Mouse (Mus musculus): ENCODE measurements at regions not wholly inside any gene's neighbourhood (a gene's known extent, or its start where the extent isn't known, plus 50 kb on each side); places are given as distances from the start of the nearest gene placed in this dataset.

DNA sequence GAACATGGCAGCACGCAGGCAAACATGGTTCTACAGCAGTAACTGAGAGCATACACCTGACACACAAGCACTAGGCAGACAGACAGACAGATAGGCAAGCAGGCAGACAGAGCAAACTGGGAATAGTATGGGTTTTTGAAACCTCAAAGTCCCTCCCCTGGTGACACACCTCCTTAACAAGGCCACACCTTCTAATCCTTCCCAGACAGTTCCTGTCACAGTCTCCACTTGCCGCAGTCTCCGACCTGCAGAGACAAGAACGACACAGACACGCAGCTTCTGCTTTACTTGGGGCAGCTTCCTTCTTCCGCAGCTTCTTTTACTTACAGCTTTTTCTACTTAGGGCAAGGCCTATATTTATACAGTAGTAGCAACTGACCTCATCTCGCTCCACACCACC lies 155.9 kb upstream of the Cadm1 start:
- Histone ChIP-seq H3K36me3 (replicated peaks; ENCODE audit: control insufficient read depth, insufficient read depth, low read length) (no peaks in the 10 kb centered on the region), H3K27ac (ENCODE audit: low read depth) (no peak overlapping the region), H3K27me3 (ENCODE audit: control insufficient read depth, insufficient read depth, low read length) (peaks cover 13% of the 10 kb centered on the region; the same call in 1 of the 2 replicates), H3K4me2 (ENCODE audit: low read depth, low read length) (no peak overlapping the region), H3K9me3 (replicated peaks; ENCODE audit: control insufficient read depth, low read length) (no peaks in the 10 kb centered on the region), H3K4me3 (ENCODE audit: low read depth, low read length) (no peak overlapping the region), H3K4me1 (ENCODE audit: control insufficient read depth, insufficient read depth) (no peaks in the 10 kb centered on the region; the same call in 1 of the 2 replicates), H3K9ac (replicated peaks; ENCODE audit: low read depth, low read length) (no peak overlapping the region)
- ATAC-seq (ENCODE audit: insufficient read depth, low read depth), result no peak
- no peak for DNase-seq (ENCODE audit: low spot score)
- 95% methylated on average over 7 of the region's 7 CpGs for WGBS
- no peak for TF ChIP-seq EP300 (IDR thresholded peaks at IDR 0.05; ENCODE audit: low read depth)
- TF ChIP-seq CTCF (IDR thresholded peaks at IDR 0.05; ENCODE audit: low read depth), result no peak

DNA sequence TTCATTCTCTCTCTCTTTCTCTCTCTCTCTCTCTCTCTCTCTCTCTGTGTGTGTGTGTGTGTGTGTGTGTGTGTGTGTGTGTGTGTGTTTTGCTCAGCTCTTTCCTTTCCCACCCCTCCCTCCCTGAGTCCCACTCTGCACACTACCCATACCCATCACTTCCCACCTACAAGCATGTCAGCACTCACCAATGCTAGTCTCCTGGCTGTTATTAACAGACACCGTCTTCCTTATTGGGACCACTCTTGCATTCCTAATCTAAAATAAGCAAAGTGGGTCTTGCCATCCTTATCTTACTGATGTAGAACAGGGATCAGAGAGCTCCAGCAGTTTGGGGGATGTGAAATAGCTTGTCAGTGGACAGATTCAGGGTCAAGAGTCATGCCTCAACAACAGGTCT lies 153.3 kb upstream of the Cadm1 start:
- ATAC-seq (ENCODE audit: insufficient read depth, low read depth) (peak; percentile 94), DNase-seq (ENCODE audit: low spot score) (peak; percentile 56)
- Histone ChIP-seq H3K27ac (ENCODE audit: low read depth) (no peak overlapping the region), H3K9ac (replicated peaks; ENCODE audit: low read depth, low read length) (no peak overlapping the region), H3K9me3 (replicated peaks; ENCODE audit: control insufficient read depth, low read length) (no peaks in the 10 kb centered on the region), H3K4me1 (ENCODE audit: control insufficient read depth, insufficient read depth) (no peaks in the 10 kb centered on the region; the same call in 1 of the 2 replicates), H3K4me3 (ENCODE audit: low read depth, low read length) (no peak overlapping the region), H3K36me3 (replicated peaks; ENCODE audit: control insufficient read depth, insufficient read depth, low read length) (no peaks in the 10 kb centered on the region), H3K4me2 (ENCODE audit: low read depth, low read length) (no peak overlapping the region), H3K27me3 (ENCODE audit: control insufficient read depth, insufficient read depth, low read length) (peaks cover 29% of the 10 kb centered on the region)
- TF ChIP-seq CTCF (IDR thresholded peaks at IDR 0.05; ENCODE audit: low read depth), result no peak
- TF ChIP-seq EP300 (IDR thresholded peaks at IDR 0.05; ENCODE audit: low read depth), result no peak
- WGBS, result 4% methylated on average over 1 of the region's 1 CpGs

DNA sequence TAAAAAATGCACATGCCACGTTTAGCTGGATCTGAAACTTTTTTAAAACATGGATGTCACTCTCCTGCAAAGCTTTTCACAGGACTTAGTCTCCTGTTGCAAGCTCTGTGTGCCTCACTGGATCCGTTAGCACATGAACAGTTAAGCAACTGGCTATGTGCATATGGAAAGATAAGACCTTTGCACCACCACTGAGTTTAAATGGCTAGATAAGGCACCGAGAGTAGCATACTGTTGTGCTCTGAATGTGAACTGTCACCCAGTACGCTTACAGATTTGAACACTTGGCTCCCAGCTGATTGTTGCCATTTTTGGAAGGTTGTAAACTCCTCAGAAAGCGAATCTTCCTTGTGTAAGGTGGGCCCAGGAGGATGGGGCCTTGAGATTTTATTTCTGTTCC lies 151.4 kb upstream of the Cadm1 start:
- WGBS, result 61% methylated on average over 5 of the region's 5 CpGs
- Histone ChIP-seq H3K9me3 (replicated peaks; ENCODE audit: control insufficient read depth, low read length) (no peaks in the 10 kb centered on the region), H3K36me3 (replicated peaks; ENCODE audit: control insufficient read depth, insufficient read depth, low read length) (no peaks in the 10 kb centered on the region), H3K4me3 (ENCODE audit: low read depth, low read length) (no peak overlapping the region), H3K9ac (replicated peaks; ENCODE audit: low read depth, low read length) (no peak overlapping the region), H3K27ac (ENCODE audit: low read depth) (no peak overlapping the region), H3K4me2 (ENCODE audit: low read depth, low read length) (no peak overlapping the region), H3K27me3 (ENCODE audit: control insufficient read depth, insufficient read depth, low read length) (peaks cover 33% of the 10 kb centered on the region), H3K4me1 (ENCODE audit: control insufficient read depth, insufficient read depth) (no peaks in the 10 kb centered on the region; the same call in 1 of the 2 replicates)
- TF ChIP-seq CTCF (IDR thresholded peaks at IDR 0.05; ENCODE audit: low read depth) (no peak), EP300 (IDR thresholded peaks at IDR 0.05; ENCODE audit: low read depth) (no peak)
- DNase-seq (ENCODE audit: low spot score), result no peak
- ATAC-seq (ENCODE audit: insufficient read depth, low read depth), result no peak

DNA sequence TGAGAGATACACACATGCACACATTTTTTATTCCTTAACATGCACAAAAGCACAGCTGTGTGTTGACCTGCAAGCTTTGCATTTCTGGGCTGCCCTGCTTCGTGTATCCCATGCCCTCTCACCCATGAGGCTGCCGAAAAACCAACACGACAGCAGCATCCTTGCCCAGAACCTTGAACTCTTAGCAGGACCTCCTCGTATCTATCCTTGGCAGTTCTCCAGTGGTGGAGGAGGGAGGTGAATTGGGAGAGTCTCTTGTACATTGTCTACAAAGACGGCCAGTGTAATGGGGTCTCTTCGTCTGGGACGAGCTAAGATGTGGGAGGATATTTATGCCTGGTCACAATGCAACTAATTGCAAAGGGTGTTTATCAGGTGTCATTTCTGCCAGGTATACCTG lies 149.6 kb upstream of the Cadm1 start:
- no peaks in the 10 kb centered on the region for H3K36me3 ChIP-seq (replicated peaks; ENCODE audit: control insufficient read depth, insufficient read depth, low read length)
- TF ChIP-seq EP300 (IDR thresholded peaks at IDR 0.05; ENCODE audit: low read depth), result no peak
- no peak for TF ChIP-seq CTCF (IDR thresholded peaks at IDR 0.05; ENCODE audit: low read depth)
- ATAC-seq (ENCODE audit: insufficient read depth, low read depth), result no peak
- no peaks in the 10 kb centered on the region; the same call in 1 of the 2 replicates for H3K4me1 ChIP-seq (ENCODE audit: control insufficient read depth, insufficient read depth)
- H3K9ac ChIP-seq (replicated peaks; ENCODE audit: low read depth, low read length), result no peak overlapping the region
- H3K27ac ChIP-seq (ENCODE audit: low read depth), result no peak overlapping the region
- no peaks in the 10 kb centered on the region for H3K9me3 ChIP-seq (replicated peaks; ENCODE audit: control insufficient read depth, low read length)
- 59% methylated on average over 7 of the region's 7 CpGs for WGBS
- H3K4me2 ChIP-seq (ENCODE audit: low read depth, low read length), result no peak overlapping the region
- no peak for DNase-seq (ENCODE audit: low spot score)
- H3K27me3 ChIP-seq (ENCODE audit: control insufficient read depth, insufficient read depth, low read length), result peaks cover 46% of the 10 kb centered on the region
- H3K4me3 ChIP-seq (ENCODE audit: low read depth, low read length), result no peak overlapping the region

DNA sequence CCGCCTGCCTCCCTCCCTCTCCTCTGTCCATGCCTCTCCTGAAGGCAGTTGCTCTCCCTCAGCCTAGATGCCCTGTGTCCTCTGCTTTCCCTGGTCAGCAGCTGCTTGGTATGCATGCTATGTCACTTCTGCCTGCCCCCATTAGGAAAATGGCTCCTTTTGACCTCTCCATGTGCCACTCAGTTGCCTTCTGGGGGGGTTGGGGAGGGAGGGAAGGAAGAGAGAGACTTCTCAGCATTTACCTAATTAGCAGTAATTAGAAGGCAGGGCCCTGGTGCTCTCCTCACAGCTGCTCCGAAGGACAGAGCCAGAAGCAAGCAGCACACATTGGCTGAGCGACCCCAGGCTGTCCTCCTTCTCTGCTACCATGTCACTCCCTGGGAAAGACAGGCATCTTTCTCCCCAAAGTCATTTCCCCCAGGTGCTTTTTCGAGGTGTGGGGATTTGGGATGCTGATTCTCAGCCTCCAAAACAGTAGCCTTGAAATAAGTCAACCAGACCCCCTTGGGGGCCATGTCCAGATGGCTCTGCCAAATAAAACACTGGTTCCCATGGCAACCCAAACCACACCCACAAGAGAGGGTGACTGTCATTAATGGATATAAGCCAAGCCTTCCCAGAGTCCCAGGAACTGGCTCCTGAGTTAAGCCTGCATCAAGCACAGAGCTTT lies 145.7 kb upstream of the Cadm1 start:
- Histone ChIP-seq H3K9ac (replicated peaks; ENCODE audit: low read depth, low read length) (no peak overlapping the region), H3K4me1 (ENCODE audit: control insufficient read depth, insufficient read depth) (no peaks in the 10 kb centered on the region), H3K9me3 (replicated peaks; ENCODE audit: control insufficient read depth, low read length) (no peaks in the 10 kb centered on the region), H3K27ac (ENCODE audit: low read depth) (no peak overlapping the region), H3K4me3 (ENCODE audit: low read depth, low read length) (no peak overlapping the region), H3K36me3 (replicated peaks; ENCODE audit: control insufficient read depth, insufficient read depth, low read length) (no peaks in the 10 kb centered on the region), H3K4me2 (ENCODE audit: low read depth, low read length) (no peak overlapping the region), H3K27me3 (ENCODE audit: control insufficient read depth, insufficient read depth, low read length) (peaks cover 80% of the 10 kb centered on the region)
- ATAC-seq (ENCODE audit: insufficient read depth, low read depth) (no peak), DNase-seq (ENCODE audit: low spot score) (no peak)
- 74% methylated on average over 4 of the region's 4 CpGs for WGBS
- no peak for TF ChIP-seq EP300 (IDR thresholded peaks at IDR 0.05; ENCODE audit: low read depth)
- TF ChIP-seq CTCF (IDR thresholded peaks at IDR 0.05; ENCODE audit: low read depth), result no peak

DNA sequence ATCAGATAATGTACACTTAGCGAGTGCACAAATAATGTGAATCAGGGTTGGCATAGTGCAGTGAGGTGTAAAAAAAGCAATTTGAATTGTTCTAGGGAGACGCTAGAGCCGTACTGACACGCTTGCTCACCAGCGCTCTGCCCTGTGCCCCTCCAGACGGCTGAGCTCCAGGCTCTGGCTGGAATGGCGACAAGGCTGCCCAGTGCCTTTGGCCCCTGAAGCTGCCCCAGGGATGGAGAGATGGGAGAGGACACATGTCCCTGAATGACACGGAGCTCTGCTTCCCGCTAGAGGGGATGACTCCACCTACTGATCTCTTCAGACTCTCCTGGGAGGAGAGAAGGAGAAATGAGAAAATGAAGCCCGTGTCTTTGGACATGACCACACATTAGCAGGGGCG lies 143.3 kb upstream of the Cadm1 start:
- Histone ChIP-seq H3K36me3 (replicated peaks; ENCODE audit: control insufficient read depth, insufficient read depth, low read length) (no peaks in the 10 kb centered on the region), H3K4me3 (ENCODE audit: low read depth, low read length) (no peak overlapping the region), H3K9ac (replicated peaks; ENCODE audit: low read depth, low read length) (no peak overlapping the region), H3K27me3 (ENCODE audit: control insufficient read depth, insufficient read depth, low read length) (peaks cover 80% of the 10 kb centered on the region), H3K4me2 (ENCODE audit: low read depth, low read length) (no peak overlapping the region), H3K9me3 (replicated peaks; ENCODE audit: control insufficient read depth, low read length) (no peaks in the 10 kb centered on the region), H3K27ac (ENCODE audit: low read depth) (no peak overlapping the region), H3K4me1 (ENCODE audit: control insufficient read depth, insufficient read depth) (no peaks in the 10 kb centered on the region)
- TF ChIP-seq EP300 (IDR thresholded peaks at IDR 0.05; ENCODE audit: low read depth) (no peak), CTCF (IDR thresholded peaks at IDR 0.05; ENCODE audit: low read depth) (no peak)
- DNase-seq (ENCODE audit: low spot score) (no peak), ATAC-seq (ENCODE audit: insufficient read depth, low read depth) (no peak)
- 79% methylated on average over 11 of the region's 11 CpGs for WGBS
